Mouse (Mus musculus): Measurements from ENCODE around the gene Ubap2. TPM values are rescaled to one million over a fixed set of nuclear protein-coding genes. Genes with fewer than 3 reads are reported as not detected.
A peak's percentile ranks its signal among the peaks of the same experiment; 100 is the strongest.

Gene Ubap2
- total RNA-seq (2021) = 10 to 100 TPM; 36.9 to 43.3 TPM

DNA sequence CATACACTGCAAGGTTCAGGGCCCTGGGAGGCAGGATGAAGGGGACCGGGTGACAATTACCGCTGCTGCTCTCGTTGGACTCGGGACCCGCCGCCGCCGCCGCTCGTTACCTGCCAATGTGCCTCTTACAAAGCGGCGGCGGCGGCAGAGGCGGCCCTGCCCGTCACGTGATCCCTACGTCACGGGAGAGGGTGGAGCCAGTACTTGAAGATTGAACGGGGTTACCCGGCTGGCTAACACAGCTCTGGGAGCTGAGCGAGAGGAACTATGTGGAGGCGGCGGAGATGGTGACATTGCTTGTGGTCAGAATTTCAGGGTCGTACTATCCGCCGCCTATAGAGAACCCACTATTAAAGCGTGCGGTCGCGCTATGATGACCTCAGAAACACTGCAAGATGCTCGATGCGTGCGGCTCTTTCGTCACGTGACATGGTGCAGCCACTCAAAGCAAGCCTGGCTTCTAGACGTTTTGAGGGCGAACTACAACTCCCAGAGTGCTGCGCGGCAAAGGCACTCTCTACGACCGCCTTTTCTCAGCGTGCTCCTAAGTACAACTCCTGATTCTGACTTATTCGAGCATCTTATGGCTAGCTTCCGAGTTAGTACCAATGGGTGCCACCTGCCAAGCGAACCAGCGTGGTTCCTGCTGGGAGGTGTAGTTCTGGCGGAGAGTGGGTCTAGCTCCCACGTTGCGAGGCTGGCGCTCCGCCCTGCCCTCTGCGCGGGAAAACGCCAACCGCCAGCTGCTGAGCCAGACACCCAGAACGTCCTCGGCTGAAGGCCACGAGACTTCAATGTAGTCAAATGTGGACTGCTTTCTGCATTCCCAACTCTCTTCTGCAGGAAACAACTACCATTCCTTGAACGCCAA, at the start of gene Ubap2:
Gene Ubap2, minus strand, starts transcription at position 165 of the 871 bp plus-strand sequence.
- intact Hi-C loops (cut with DNase I) = loop anchor here (5.0 kb wide), 1 partner anchor 138 kb away; the partner anchor contains the start of gene Ube2r2
- DNase-seq (ENCODE audit: low spot score in 2 of 2) = peak; percentile 97 to 99

- DNase-seq (ENCODE audit: low spot score in 2 of 2) = no peak
- intact Hi-C loops (cut with DNase I) = no loop called here
Observed at GRCm38 (mm10) chr4:41320971-41321370, 46.0 kb upstream of the Ubap2 start.

GRCm38 (mm10) chr4:41318267-41318666, 43.3 kb upstream of the Ubap2 start:
- intact Hi-C loops (cut with DNase I) = no loop called here
- DNase-seq (ENCODE audit: low spot score in 2 of 2) = no peak

GRCm38 (mm10) chr4:41315173-41315572, 40.2 kb upstream of the Ubap2 start:
- intact Hi-C loops (cut with DNase I) = loop anchor here (2.0 kb wide), 1 partner anchor 34 kb away; the partner anchor contains the start of gene Ubap1
- no peak for DNase-seq (ENCODE audit: low spot score in 2 of 2)

- intact Hi-C loops (cut with DNase I) = loop anchor here (2.0 to 5.0 kb wide), 2 partner anchors 34 to 78 kb away; partner anchors contain the start of gene Ubap1
- DNase-seq (ENCODE audit: low spot score in 2 of 2) = peak; percentile 93 to 95
Observed at GRCm38 (mm10) chr4:41314141-41315129, 39.5 kb upstream of the Ubap2 start, which contains the start of gene Dcaf12. TSS of gene Dcaf12 (minus strand) at chr4:41314889.

DNA sequence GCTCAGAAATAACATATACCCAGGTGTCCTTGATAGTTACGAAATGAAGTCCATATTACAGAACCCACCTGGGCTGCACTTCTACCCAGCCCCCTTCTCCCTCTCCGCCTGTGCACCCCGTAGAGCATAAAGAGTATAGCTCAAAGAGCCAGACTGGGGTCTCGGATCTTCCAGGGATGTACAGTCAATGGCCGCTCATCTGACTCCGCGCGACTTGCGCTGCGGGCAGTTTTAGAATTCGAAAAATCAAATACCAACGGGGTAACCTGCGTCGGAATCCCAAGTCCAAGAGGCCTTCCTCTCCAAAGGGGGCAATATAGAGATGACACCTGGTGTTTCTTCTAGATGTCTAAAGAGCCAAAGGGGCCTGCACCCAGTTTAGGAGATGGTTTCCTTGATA, 38.8 kb upstream of the Ubap2 start:
- DNase-seq (ENCODE audit: low spot score in 2 of 2) = no peak
- intact Hi-C loops (cut with DNase I) = loop anchor here (2.0 to 5.0 kb wide), 2 partner anchors 35 to 79 kb away; partner anchors contain the start of gene Ubap1

- intact Hi-C loops (cut with DNase I) = loop anchor here (5.0 kb wide), 1 partner anchor 81 kb away; no protein-coding TSS in a partner anchor
- DNase-seq (ENCODE audit: low spot score in 2 of 2) = no peak
Observed at GRCm38 (mm10) chr4:41310567-41311563, 35.9 kb upstream of the Ubap2 start.

- intact Hi-C loops (cut with DNase I) = no loop called here
- DNase-seq (ENCODE audit: low spot score in 2 of 2) = no peak
Observed at GRCm38 (mm10) chr4:41307406-41307805, 32.5 kb upstream of the Ubap2 start.

DNA sequence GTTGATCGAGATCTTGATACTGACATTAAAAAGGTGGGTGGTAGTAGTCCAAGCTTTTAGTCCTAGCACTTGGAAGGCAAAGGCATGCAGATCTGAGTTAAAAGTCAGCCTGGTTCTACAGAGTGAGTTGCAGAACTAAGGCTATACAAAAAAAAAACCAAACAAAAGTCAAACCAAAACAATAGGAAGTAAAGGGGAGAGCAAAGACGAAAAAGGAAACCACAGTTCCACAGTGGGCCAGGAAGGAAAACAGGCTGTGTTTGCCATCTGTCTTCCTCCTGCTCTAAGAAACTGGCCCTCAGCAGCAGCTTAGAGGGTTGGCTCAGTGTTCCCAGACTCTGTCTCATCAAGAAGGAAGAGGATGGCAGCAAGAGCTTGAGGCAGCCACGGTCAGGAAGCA, 29.4 kb upstream of the Ubap2 start:
- intact Hi-C loops (cut with DNase I) = no loop called here
- DNase-seq (ENCODE audit: low spot score in 2 of 2) = no peak

GRCm38 (mm10) chr4:41303671-41304070, 28.7 kb upstream of the Ubap2 start:
- intact Hi-C loops (cut with DNase I) = no loop called here

GRCm38 (mm10) chr4:41298976-41299375, 24.0 kb upstream of the Ubap2 start:
- intact Hi-C loops (cut with DNase I) = no loop called here
- no peak for DNase-seq (ENCODE audit: low spot score in 2 of 2)

More at GRCm38 (mm10) chr4:41303671-41304070, 28.7 kb upstream of the Ubap2 start:
- no peak for DNase-seq (ENCODE audit: low spot score in 2 of 2)

DNA sequence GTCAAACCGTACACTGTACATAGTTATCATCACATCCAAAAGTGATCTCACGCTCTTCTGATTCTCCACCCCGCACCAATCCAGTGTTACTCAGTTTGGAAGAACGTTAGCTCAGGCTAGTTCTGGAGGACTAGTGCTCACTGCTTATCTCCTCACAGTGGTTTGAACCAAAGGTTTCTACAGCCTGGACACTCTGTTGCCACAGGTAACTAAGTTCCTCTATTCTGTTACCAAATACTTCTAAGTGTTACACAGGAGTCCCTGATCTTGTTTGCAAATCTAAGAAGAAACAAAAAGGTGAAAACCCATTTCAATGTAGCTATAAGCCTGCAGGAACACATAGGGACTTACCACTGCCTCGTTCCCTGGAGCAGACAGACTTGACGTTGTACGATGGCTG, 21.0 kb upstream of the Ubap2 start:
- DNase-seq (ENCODE audit: low spot score in 2 of 2) = no peak
- intact Hi-C loops (cut with DNase I) = no loop called here

- no peak for DNase-seq (ENCODE audit: low spot score in 2 of 2)
- intact Hi-C loops (cut with DNase I) = no loop called here
Observed at GRCm38 (mm10) chr4:41295507-41295906, 20.6 kb upstream of the Ubap2 start.

GRCm38 (mm10) chr4:41293907-41294306, 19.0 kb upstream of the Ubap2 start:
- DNase-seq (ENCODE audit: low spot score in 2 of 2) = no peak
- intact Hi-C loops (cut with DNase I) = no loop called here

DNA sequence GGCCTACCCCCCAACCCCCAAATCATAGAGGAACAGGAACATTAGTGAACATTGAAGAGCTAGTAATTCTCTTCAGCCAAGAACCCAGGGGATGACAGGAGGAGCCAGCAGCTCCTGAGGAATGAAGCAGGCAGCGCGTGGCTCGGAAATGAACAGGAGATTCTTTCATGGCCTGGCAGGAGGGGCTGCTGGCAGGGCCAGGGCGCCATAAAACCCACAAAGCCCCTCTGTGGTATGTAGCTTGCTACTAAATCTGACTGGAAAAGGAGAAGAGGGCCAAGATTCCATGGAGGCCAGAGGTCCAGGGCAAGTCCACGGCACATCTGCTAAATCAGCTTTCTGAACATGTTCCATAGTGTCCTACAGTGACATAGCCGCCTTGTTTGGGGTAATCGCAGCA, 14.9 kb upstream of the Ubap2 start:
- no peak for DNase-seq (ENCODE audit: low spot score in 2 of 2)
- intact Hi-C loops (cut with DNase I) = loop anchor here (5.0 kb wide), 2 partner anchors 63 to 238 kb away; no protein-coding TSS in a partner anchor

GRCm38 (mm10) chr4:41286420-41286819, 11.5 kb upstream of the Ubap2 start:
- no peak for DNase-seq (ENCODE audit: low spot score in 2 of 2)
- intact Hi-C loops (cut with DNase I) = loop anchor here (5.0 kb wide), 2 partner anchors 59 to 234 kb away; no protein-coding TSS in a partner anchor

DNA sequence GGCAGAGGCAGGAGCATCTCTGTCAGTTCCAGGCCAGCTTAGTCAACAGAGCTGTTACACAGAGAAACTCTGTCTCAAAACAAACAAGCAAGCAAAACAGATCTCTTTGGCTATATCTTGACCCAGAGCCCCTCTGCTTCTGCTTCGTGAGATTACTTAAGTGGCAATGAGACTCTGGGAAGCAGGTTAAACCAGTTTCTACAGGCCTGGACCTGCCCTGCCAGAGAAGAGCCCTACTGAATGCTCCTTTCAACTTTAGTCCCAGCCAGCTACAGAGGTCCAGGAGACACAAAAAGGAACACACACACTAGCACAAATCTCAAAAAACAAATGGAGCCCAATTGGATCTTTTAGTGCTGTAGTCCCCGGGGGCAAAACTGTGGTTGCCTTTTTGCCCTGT, 9.1 kb upstream of the Ubap2 start:
- no peak for DNase-seq (ENCODE audit: low spot score in 2 of 2)
- intact Hi-C loops (cut with DNase I) = no loop called here

DNA sequence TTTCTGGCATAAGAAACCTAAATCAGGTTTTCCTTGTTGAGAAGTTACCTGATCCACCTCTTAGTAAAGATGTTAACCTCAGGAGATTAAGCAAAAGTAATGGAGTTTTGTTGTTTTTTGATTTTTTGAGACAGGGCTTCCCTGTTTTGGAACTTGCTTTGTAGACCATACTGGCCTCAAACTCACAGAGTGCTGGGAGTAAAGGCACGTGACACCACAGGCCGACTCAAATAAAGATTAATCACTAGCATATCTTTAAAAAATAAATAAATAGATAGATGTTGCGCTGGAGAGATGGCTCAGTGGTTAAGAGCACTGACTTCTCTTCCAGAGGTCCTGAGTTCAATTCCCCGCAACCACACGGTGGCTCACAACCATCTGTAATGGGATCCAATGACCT, 983 bp upstream of the Ubap2 start:
- intact Hi-C loops (cut with DNase I) = loop anchor here (5.0 kb wide), 1 partner anchor 139 kb away; the partner anchor contains the start of gene Ube2r2
- no peak for DNase-seq (ENCODE audit: low spot score in 2 of 2)
